Mouse (Mus musculus): ENCODE data around the gene Gm13272. TPM values are rescaled to one million over a fixed set of nuclear protein-coding genes. Genes with fewer than 3 reads are reported as not detected.
"Not testable (repeated sequence)": the region's sequence is repeated elsewhere in the genome, so short reads cannot be mapped to it uniquely, and the experiment has no call there.

Gene Gm13272
- total RNA-seq, 2 experiments from 2014 or later = not detected

DNA sequence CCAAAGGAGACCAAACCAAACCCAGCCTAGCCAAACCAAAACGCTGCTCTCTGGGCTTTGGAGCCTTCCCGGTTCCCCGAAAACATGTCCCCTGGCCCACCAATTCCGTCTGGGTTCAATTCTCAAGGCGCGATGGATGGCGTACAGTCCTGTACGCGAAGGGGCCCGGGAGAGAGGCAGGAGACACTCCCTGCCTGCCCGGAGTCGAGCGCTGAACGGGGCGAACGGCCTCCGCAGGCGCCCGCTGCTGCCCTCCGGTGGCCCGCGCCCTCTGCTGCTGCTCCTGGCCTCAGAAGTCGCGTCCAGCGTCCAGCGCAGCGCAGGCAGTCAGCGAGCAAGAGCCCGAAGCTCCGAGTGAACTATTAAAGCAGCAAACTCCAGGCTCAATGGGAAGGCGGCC, 2.7 kb downstream of the Gm13272 start:
- not testable (repeated sequence) for DNase-seq (ENCODE audit: extremely low spot score in 1 of 2, low spot score in 1 of 2)

DNA sequence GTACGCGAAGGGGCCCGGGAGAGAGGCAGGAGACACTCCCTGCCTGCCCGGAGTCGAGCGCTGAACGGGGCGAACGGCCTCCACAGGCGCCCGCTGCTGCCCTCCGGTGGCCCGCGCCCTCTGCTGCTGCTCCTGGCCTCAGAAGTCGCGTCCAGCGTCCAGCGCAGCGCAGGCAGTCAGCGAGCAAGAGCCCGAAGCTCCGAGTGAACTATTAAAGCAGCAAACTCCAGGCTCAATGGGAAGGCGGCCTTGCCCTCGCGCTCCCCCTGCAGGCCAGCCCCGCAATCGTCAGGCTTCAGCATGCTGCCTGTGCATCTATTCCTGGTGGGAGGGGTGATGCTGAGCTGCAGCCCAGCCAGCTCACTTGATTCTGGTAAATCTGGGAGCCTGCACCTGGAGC, 5.8 kb downstream of the Gm13272 start, which contains the start of gene Gm13276:
Gene Gm13276, plus strand, starts transcription at position 301 of the 400 bp plus-strand sequence.
- not testable (repeated sequence) for DNase-seq (ENCODE audit: extremely low spot score in 1 of 2, low spot score in 1 of 2)

DNA sequence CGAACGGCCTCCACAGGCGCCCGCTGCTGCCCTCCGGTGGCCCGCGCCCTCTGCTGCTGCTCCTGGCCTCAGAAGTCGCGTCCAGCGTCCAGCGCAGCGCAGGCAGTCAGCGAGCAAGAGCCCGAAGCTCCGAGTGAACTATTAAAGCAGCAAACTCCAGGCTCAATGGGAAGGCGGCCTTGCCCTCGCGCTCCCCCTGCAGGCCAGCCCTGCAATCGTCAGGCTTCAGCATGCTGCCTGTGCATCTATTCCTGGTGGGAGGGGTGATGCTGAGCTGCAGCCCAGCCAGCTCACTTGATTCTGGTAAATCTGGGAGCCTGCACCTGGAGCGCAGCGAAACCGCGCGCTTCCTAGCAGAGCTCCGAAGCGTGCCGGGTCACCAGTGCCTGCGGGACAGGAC, 8.8 kb downstream of the Gm13272 start, which contains the start of gene Gm13277:
Gene Gm13277, plus strand, starts transcription at position 231 of the 400 bp plus-strand sequence.
- peak; percentile 13 to 53 for DNase-seq (ENCODE audit: extremely low spot score in 1 of 2, low spot score in 1 of 2)

DNA sequence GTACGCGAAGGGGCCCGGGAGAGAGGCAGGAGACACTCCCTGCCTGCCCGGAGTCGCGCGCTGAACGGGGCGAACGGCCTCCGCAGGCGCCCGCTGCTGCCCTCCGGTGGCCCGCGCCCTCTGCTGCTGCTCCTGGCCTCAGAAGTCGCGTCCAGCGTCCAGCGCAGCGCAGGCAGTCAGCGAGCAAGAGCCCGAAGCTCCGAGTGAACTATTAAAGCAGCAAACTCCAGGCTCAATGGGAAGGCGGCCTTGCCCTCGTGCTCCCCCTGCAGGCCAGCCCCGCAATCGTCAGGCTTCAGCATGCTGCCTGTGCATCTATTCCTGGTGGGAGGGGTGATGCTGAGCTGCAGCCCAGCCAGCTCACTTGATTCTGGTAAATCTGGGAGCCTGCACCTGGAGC, 11.6 kb downstream of the Gm13272 start, which contains the start of gene Gm13278:
Gene Gm13278, plus strand, starts transcription at position 301 of the 400 bp plus-strand sequence.
- DNase-seq (ENCODE audit: extremely low spot score in 1 of 2, low spot score in 1 of 2) = not testable (repeated sequence)

DNA sequence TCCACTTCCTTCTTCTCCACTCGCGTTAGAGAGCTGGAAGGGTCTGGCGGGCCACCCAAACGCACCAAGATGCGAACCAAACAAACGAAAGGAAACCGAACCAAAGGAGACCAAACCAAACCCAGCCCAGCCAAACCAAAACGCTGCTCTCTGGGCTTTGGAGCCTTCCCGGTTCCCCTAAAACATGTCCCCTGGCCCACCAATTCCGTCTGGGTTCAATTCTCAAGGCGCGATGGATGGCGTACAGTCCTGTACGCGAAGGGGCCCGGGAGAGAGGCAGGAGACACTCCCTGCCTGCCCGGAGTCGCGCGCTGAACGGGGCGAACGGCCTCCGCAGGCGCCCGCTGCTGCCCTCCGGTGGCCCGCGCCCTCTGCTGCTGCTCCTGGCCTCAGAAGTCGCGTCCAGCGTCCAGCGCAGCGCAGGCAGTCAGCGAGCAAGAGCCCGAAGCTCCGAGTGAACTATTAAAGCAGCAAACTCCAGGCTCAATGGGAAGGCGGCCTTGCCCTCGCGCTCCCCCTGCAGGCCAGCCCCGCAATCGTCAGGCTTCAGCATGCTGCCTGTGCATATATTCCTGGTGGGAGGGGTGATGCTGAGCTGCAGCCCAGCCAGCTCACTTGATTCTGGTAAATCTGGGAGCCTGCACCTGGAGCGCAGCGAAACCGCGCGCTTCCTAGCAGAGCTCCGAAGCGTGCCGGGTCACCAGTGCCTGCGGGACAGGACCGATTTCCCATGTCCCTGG, 14.5 kb downstream of the Gm13272 start, which contains the start of gene Gm13275:
Gene Gm13275, plus strand, starts transcription at position 552 of the 740 bp plus-strand sequence.
- peak; percentile 56 to 73 for DNase-seq (ENCODE audit: extremely low spot score in 1 of 2, low spot score in 1 of 2)

DNA sequence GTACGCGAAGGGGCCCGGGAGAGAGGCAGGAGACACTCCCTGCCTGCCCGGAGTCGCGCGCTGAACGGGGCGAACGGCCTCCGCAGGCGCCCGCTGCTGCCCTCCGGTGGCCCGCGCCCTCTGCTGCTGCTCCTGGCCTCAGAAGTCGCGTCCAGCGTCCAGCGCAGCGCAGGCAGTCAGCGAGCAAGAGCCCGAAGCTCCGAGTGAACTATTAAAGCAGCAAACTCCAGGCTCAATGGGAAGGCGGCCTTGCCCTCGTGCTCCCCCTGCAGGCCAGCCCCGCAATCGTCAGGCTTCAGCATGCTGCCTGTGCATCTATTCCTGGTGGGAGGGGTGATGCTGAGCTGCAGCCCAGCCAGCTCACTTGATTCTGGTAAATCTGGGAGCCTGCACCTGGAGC, 17.4 kb downstream of the Gm13272 start, which contains the start of gene Gm13279:
Gene Gm13279, plus strand, starts transcription at position 301 of the 400 bp plus-strand sequence.
- DNase-seq (ENCODE audit: extremely low spot score in 1 of 2, low spot score in 1 of 2) = not testable (repeated sequence)

DNA sequence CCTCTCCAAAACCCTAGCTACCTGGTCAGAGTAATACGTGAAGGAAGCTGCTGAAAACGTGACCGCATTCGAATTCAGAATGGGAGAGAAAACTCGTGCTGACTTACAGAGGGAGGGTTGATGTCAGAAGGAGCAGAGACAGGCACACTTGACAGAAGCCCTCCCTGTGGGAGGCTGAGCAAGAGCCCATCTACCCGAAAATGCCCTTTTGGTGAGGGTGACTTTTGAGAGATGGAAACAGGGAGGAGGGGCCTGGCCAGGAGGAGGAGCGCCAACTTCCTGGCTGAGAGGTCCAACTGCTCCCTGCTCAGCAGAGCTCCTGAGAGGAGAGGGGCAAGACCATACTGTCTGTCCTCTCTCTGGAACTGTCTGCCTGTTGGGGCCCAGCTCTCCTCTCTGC, 19.7 kb downstream of the Gm13272 start, which contains the start of gene Gm13285:
Gene Gm13285, plus strand, starts transcription at position 301 of the 400 bp plus-strand sequence.
- not testable (repeated sequence) for DNase-seq (ENCODE audit: extremely low spot score in 1 of 2, low spot score in 1 of 2)

DNA sequence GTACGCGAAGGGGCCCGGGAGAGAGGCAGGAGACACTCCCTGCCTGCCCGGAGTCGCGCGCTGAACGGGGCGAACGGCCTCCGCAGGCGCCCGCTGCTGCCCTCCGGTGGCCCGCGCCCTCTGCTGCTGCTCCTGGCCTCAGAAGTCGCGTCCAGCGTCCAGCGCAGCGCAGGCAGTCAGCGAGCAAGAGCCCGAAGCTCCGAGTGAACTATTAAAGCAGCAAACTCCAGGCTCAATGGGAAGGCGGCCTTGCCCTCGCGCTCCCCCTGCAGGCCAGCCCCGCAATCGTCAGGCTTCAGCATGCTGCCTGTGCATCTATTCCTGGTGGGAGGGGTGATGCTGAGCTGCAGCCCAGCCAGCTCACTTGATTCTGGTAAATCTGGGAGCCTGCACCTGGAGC, 23.3 kb downstream of the Gm13272 start, which contains the start of gene Gm13287:
Gene Gm13287, plus strand, starts transcription at position 301 of the 400 bp plus-strand sequence.
- not testable (repeated sequence) for DNase-seq (ENCODE audit: extremely low spot score in 1 of 2, low spot score in 1 of 2)

DNA sequence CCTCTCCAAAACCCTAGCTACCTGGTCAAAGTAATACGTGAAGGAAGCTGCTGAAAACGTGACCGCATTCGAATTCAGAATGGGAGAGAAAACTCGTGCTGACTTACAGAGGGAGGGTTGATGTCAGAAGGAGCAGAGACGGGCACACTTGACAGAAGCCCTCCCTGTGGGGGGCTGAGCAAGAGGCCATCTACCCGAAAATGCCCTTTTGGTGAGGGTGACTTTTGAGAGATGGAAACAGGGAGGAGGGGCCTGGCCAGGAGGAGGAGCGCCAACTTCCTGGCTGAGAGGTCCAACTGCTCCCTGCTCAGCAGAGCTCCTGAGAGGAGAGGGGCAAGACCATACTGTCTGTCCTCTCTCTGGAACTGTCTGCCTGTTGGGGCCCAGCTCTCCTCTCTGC, 25.6 kb downstream of the Gm13272 start, which contains the start of gene Gm13288:
Gene Gm13288, plus strand, starts transcription at position 301 of the 400 bp plus-strand sequence.
- not testable (repeated sequence) for DNase-seq (ENCODE audit: extremely low spot score in 1 of 2, low spot score in 1 of 2)

DNA sequence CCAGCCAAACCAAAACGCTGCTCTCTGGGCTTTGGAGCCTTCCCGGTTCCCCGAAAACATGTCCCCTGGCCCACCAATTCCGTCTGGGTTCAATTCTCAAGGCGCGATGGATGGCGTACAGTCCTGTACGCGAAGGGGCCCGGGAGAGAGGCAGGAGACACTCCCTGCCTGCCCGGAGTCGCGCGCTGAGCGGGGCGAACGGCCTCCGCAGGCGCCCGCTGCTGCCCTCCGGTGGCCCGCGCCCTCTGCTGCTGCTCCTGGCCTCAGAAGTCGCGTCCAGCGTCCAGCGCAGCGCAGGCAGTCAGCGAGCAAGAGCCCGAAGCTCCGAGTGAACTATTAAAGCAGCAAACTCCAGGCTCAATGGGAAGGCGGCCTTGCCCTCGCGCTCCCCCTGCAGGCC, 26.1 kb downstream of the Gm13272 start:
- not testable (repeated sequence) for DNase-seq (ENCODE audit: extremely low spot score in 1 of 2, low spot score in 1 of 2)

DNA sequence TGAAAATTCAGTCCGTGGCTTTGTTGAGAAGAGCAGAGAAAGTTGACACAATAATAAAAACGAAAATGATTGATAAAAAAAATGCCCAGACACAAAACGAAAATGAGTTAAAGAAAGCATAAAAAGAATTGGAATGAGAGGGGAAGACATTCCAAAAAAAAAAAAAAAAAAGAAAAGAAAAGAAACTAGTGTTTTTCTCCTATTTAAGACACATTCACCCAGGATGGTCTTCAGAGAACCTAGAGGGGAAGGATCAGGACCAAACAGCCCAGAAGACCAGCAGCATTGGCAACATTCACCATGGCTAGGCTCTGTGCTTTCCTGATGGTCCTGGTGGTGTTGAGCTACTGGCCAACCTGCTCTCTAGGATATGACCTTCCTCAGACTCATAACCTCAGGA, 36.3 kb downstream of the Gm13272 start, which contains the start of gene Ifna7:
Gene Ifna7, plus strand, starts transcription at position 301 of the 400 bp plus-strand sequence.
- DNase-seq (ENCODE audit: extremely low spot score in 1 of 2, low spot score in 1 of 2) = no peak

DNA sequence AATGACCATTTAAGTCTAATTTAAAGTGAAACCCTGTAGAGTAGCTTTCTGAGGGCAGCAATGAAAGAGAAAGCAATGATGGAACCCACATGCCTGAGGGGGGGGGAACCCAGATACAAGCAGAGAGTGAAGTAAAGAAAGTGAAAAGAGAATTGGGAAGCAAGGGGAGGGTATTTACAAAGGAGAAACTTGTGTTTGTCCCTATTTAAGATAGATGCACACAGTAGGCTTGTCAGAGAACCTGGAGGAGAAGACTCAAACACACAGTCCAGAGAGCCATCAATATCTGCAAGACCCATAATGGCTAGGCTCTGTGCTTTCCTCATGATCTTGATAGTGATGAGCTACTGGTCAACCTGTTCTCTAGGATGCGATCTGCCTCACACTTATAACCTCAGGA, 40.0 kb downstream of the Gm13272 start, which contains the start of gene Ifna11:
Gene Ifna11, plus strand, starts transcription at position 301 of the 400 bp plus-strand sequence.
- DNase-seq (ENCODE audit: extremely low spot score in 1 of 2, low spot score in 1 of 2) = no peak

DNA sequence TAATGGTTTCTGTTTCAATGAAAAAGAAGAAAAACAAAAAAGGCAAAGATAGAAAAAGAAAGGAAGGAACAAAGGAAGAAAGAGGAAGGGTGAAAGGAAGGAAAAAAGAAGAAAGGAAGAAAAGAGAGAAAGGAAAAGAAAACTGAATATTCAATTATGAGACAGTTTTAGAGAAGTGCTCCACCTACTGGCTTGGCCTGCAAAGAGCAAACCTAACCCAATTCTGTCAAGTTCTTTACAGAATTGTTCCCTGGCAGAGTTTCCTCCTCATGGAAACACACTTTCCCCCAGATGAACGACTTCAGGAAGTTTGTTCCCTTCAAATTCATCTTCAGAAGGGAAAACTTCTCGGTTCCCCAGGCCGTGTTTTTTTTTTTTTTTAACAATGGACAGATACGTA, 43.3 kb downstream of the Gm13272 start:
- DNase-seq (ENCODE audit: extremely low spot score in 1 of 2, low spot score in 1 of 2) = peak in 1 of 2 experiments; percentile 27

DNA sequence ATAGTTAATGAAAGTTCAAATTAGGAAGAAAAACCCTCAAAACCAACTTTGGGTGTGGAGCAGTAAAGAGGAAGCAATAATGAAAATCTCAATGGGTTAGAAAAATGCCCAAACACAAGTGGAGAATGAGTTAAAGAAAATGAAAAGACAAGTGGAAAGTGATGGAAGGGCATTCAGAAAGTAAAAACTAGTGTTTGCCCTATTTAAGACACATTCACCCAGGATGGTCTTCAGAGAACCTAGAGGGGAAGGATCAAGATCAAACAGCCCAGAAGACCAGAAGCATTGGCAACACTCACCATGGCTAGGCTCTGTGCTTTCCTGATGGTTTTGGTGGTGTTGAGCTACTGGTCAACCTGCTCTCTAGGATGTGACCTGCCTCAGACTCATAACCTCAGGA, 47.5 kb downstream of the Gm13272 start, which contains the start of gene Ifna6:
Gene Ifna6, plus strand, starts transcription at position 301 of the 400 bp plus-strand sequence.
- not testable (repeated sequence) for DNase-seq (ENCODE audit: extremely low spot score in 1 of 2, low spot score in 1 of 2)

Other genes starting within 250 kb of the Gm13272 start
- not detected for gene Ifna15, start 221.6 kb upstream of the Gm13272 start, total RNA-seq (2021)
- not detected for gene Ifna14, start 208.1 kb upstream of the Gm13272 start, total RNA-seq (2021)
- gene Ifna9, start 187.5 kb upstream of the Gm13272 start, total RNA-seq (2021) = not detected
- not detected for gene Ifna12, start 176.5 kb upstream of the Gm13272 start, total RNA-seq (2021)
- gene C87499, start 145.4 kb upstream of the Gm13272 start, total RNA-seq (2021) = not detected
- not detected for gene Ifna13, start 135.4 kb upstream of the Gm13272 start, total RNA-seq (2021)
- gene Ifna16, start 102.9 kb upstream of the Gm13272 start, total RNA-seq (2021) = not detected
- gene Ifna2, start 95.9 kb upstream of the Gm13272 start, total RNA-seq (2021) = not detected
- gene Ifnab, start 88.5 kb upstream of the Gm13272 start, total RNA-seq (2021) = not detected
- gene Gm26566, start 58.0 kb upstream of the Gm13272 start, total RNA-seq (2021) = 1 to 10 TPM; 1.4 to 1.8 TPM
- gene Klhl9, start 57.4 kb upstream of the Gm13272 start, total RNA-seq (2021) = 100 to 1,000 TPM; 105 to 109 TPM
- gene Gm13271, start 25.0 kb upstream of the Gm13272 start, total RNA-seq (2021) = not detected
- not detected for gene Gm13283, start 19.7 kb upstream of the Gm13272 start, total RNA-seq (2021)
- gene Gm13290, start 6.0 kb upstream of the Gm13272 start, total RNA-seq (2021) = not detected
- gene Gm13289, start 2.9 kb upstream of the Gm13272 start, total RNA-seq (2021) = not detected
- gene Ifnz, start 2.3 kb downstream of the Gm13272 start, total RNA-seq (2021) = not detected
- not detected for gene Gm13276, start 5.9 kb downstream of the Gm13272 start, total RNA-seq (2021)
- not detected for gene Gm13277, start 8.8 kb downstream of the Gm13272 start, total RNA-seq (2021)
- not detected for gene Gm13278, start 11.7 kb downstream of the Gm13272 start, total RNA-seq (2021)
- not detected for gene Gm13275, start 14.6 kb downstream of the Gm13272 start, total RNA-seq (2021)
- gene Gm13279, start 17.5 kb downstream of the Gm13272 start, total RNA-seq (2021) = not detected
- gene Gm13285, start 19.8 kb downstream of the Gm13272 start, total RNA-seq (2021) = not detected
- gene Gm13287, start 23.4 kb downstream of the Gm13272 start, total RNA-seq (2021) = not detected
- not detected for gene Gm13288, start 25.7 kb downstream of the Gm13272 start, total RNA-seq (2021)
- gene Ifna7, start 36.4 kb downstream of the Gm13272 start, total RNA-seq (2021) = not detected
- gene Ifna11, start 40.1 kb downstream of the Gm13272 start, total RNA-seq (2021) = not detected
- gene Ifna6, start 47.6 kb downstream of the Gm13272 start, total RNA-seq (2021) = not detected
- not detected for gene Ifna5, start 55.7 kb downstream of the Gm13272 start, total RNA-seq (2021)
- not detected for gene Ifna4, start 62.0 kb downstream of the Gm13272 start, total RNA-seq (2021)
- not detected for gene Ifna1, start 70.2 kb downstream of the Gm13272 start, total RNA-seq (2021)
- not detected for gene Ifne, start 100.4 kb downstream of the Gm13272 start, total RNA-seq (2021)

All from layer of hippocampus, postnatal 25 days (tissue).